Mouse (Mus musculus): Measurements from ENCODE around the gene Gm20696. TPM values are rescaled to one million over a fixed set of nuclear protein-coding genes. Genes with fewer than 3 reads are reported as not detected.
A peak's percentile ranks its signal among the peaks of the same experiment; 100 is the strongest.

The Gm20696 gene
- polyA plus RNA-seq, 1 experiment from 2014 or later = 2.7 TPM

GRCm38 (mm10) chr6:99502727-99503126 is 163.9 kb downstream of the Gm20696 start:
- Histone ChIP-seq H3K27me3 (no peaks in the 10 kb centered on the region), H3K4me3 (no peak overlapping the region), H3K9ac (no peak overlapping the region), H3K36me3 (peaks cover 8% of the 10 kb centered on the region; the same call in 1 of the 2 replicates), H3K27ac (replicated peaks) (no peak overlapping the region), H3K4me2 (no peak overlapping the region), H3K4me1 (replicated peaks) (no peaks in the 10 kb centered on the region), H3K9me3 (no peaks in the 10 kb centered on the region)
- ATAC-seq (ENCODE audit: low read depth) = no peak
- 93% methylated on average over 2 of the region's 2 CpGs for WGBS

GRCm38 (mm10) chr6:99502314-99502713 is 164.3 kb downstream of the Gm20696 start:
- Histone ChIP-seq H3K4me2 (no peak overlapping the region), H3K27ac (replicated peaks) (no peak overlapping the region), H3K4me1 (replicated peaks) (no peaks in the 10 kb centered on the region), H3K36me3 (peaks cover 8% of the 10 kb centered on the region; the same call in 1 of the 2 replicates), H3K9me3 (no peaks in the 10 kb centered on the region), H3K27me3 (no peaks in the 10 kb centered on the region), H3K4me3 (no peak overlapping the region), H3K9ac (no peak overlapping the region)
- 87% methylated on average over 6 of the region's 6 CpGs for WGBS
- no peak for ATAC-seq (ENCODE audit: low read depth)

- Histone ChIP-seq H3K27ac (replicated peaks) (no peak overlapping the region), H3K4me2 (no peak overlapping the region), H3K4me3 (no peak overlapping the region), H3K4me1 (replicated peaks) (no peaks in the 10 kb centered on the region), H3K36me3 (0 out of 2 replicates have a peak, but pooled peaks cover 4% of the 10 kb centered on the region), H3K9ac (no peak overlapping the region), H3K9me3 (no peaks in the 10 kb centered on the region), H3K27me3 (no peaks in the 10 kb centered on the region)
- 94% methylated on average over 3 of the region's 3 CpGs for WGBS
- no peak for ATAC-seq (ENCODE audit: low read depth)
Measured at GRCm38 (mm10) chr6:99500570-99501270, 165.9 kb downstream of the Gm20696 start.

DNA sequence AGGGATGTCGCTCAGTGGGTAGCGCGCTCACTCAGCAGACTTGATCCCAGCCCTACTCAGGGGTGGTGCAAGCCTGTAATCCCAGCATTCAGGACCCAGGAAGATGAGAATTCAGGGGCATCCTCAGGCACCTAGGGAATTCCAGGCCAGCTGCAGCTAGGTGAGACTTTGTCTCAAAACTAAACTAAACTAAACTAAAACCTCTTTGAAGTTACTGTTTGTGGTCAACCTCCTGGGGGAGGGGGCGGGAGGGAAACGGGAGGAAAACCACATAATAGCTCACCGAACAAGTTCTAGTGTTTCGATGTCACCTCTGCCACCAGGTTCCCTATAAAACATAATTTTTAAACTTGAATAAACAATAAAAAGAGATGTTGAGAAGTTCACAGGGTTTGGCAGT is 168.5 kb downstream of the Gm20696 start:
- no peaks in the 10 kb centered on the region for H3K27me3 ChIP-seq
- H3K27ac ChIP-seq (replicated peaks) = no peak overlapping the region
- no peak overlapping the region for H3K9ac ChIP-seq
- no peak for ATAC-seq (ENCODE audit: low read depth)
- no peaks in the 10 kb centered on the region for H3K4me1 ChIP-seq (replicated peaks)
- H3K36me3 ChIP-seq = 0 out of 2 replicates have a peak, but pooled peaks cover 3% of the 10 kb centered on the region
- no peak overlapping the region for H3K4me3 ChIP-seq
- 91% methylated on average over 7 of the region's 7 CpGs for WGBS
- H3K4me2 ChIP-seq = no peak overlapping the region
- H3K9me3 ChIP-seq = no peaks in the 10 kb centered on the region

DNA sequence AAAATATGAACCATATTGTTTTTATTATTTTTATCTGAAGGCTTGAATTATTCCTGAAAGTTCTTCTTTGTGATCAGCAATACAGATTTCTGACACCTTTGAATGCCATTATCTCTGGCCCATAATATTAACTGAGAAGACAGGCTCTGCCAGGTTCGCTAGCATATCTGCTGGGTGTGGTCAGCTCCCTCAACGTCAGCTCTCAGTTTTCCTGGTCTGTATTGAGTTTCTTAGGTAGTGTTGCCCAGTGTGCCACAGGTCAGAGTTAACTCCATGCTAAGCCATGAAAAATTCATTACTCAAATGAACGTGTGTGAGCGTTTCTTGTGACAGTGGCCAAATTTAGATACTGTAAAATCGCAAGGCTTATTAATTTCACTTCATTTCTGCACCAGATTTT is 170.5 kb downstream of the Gm20696 start:
- Histone ChIP-seq H3K9ac (no peak overlapping the region), H3K27me3 (no peaks in the 10 kb centered on the region), H3K27ac (replicated peaks) (no peak overlapping the region), H3K4me3 (no peak overlapping the region), H3K36me3 (no peaks in the 10 kb centered on the region), H3K9me3 (no peaks in the 10 kb centered on the region), H3K4me1 (replicated peaks) (0 out of 2 replicates have a peak, but pooled peaks cover 3% of the 10 kb centered on the region), H3K4me2 (no peak overlapping the region)
- 76% methylated on average over 5 of the region's 5 CpGs for WGBS
- no peak for ATAC-seq (ENCODE audit: low read depth)

DNA sequence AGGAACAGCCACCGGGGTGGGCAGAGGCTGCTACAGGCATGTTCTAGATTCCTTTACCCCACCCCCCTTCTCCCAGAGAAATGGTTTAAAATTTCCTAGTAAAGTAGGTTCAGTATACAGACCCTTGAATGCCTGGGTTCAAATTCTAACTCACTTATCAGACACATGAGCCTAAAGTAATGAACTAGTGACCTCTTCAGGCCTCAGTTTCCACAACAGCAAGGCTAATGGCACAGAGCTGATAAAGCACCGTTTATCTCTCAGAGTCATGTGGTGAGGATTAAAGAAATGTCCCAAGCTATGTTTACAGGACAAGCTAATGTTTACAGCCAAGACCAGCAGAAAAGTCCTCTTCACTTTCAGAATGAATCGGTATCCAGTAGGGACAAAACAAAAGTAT is 173.7 kb downstream of the Gm20696 start:
- H3K4me2 ChIP-seq = no peak overlapping the region
- H3K9me3 ChIP-seq = no peaks in the 10 kb centered on the region
- no peaks in the 10 kb centered on the region for H3K36me3 ChIP-seq
- H3K27ac ChIP-seq (replicated peaks) = no peak overlapping the region
- H3K4me1 ChIP-seq (replicated peaks) = 0 out of 2 replicates have a peak, but pooled peaks cover 3% of the 10 kb centered on the region
- 59% methylated on average over 3 of the region's 3 CpGs for WGBS
- 0 out of 2 replicates have a peak, but pooled peaks cover 3% of the 10 kb centered on the region for H3K27me3 ChIP-seq
- no peak overlapping the region for H3K9ac ChIP-seq
- no peak overlapping the region for H3K4me3 ChIP-seq
- no peak for ATAC-seq (ENCODE audit: low read depth)

- Histone ChIP-seq H3K9ac (no peak overlapping the region), H3K4me1 (replicated peaks) (0 out of 2 replicates have a peak, but pooled peaks cover 3% of the 10 kb centered on the region), H3K27me3 (0 out of 2 replicates have a peak, but pooled peaks cover 3% of the 10 kb centered on the region), H3K36me3 (no peaks in the 10 kb centered on the region), H3K27ac (replicated peaks) (no peak overlapping the region), H3K4me2 (no peak overlapping the region), H3K4me3 (no peak overlapping the region), H3K9me3 (no peaks in the 10 kb centered on the region)
- no peak for ATAC-seq (ENCODE audit: low read depth)
- 85% methylated on average over 6 of the region's 6 CpGs for WGBS
Measured at GRCm38 (mm10) chr6:99491979-99492544, 174.5 kb downstream of the Gm20696 start.

GRCm38 (mm10) chr6:99491146-99491545 is 175.5 kb downstream of the Gm20696 start:
- H3K4me1 ChIP-seq (replicated peaks) = peaks cover 11% of the 10 kb centered on the region
- 88% methylated on average over 3 of the region's 3 CpGs for WGBS

DNA sequence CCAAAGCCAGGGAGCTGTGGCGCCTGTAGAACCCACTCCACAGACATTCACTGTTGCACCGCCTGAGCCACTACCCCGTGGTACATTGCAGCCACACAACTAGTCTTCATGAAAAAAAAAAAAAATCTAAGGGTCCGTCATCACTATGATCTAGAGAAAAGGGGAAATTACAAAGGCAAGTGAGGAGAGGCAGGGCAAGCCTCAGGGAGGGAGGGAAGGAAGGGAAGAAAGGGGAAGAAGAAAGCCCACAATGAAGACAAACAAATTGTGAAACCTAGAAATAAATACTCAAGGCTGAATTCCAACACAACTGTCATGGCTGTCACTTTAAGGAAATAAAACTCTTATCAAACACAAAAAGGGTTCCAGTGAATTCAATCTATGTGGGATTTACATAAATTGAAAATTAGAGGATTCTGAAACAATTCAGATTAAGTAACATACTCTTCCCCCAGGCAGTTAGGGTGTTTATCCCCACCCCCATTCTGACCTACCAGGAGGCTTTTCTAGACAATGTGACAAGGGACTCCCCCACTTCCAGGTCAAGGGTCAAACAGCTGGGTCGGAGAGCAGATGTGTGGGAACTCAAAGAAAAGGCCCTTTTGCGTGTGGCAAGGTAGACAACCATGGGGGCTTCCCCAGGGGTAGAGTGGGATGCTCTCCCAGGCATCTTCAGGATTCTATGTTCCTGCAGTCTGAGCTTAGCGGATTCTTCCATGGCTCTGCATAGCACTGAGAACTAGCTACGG is 176.5 kb downstream of the Gm20696 start:
- no peaks in the 10 kb centered on the region for H3K9me3 ChIP-seq
- H3K27ac ChIP-seq (replicated peaks) = no peak overlapping the region
- no peak overlapping the region for H3K9ac ChIP-seq
- H3K4me1 ChIP-seq (replicated peaks) = peaks cover 21% of the 10 kb centered on the region
- 0 out of 2 replicates have a peak, but pooled peaks cover 3% of the 10 kb centered on the region for H3K27me3 ChIP-seq
- H3K4me2 ChIP-seq = no peak overlapping the region
- WGBS = 81% methylated on average over 8 of the region's 8 CpGs
- no peak overlapping the region for H3K4me3 ChIP-seq
- ATAC-seq (ENCODE audit: low read depth) = no peak
- no peaks in the 10 kb centered on the region for H3K36me3 ChIP-seq

More at GRCm38 (mm10) chr6:99491146-99491545, 175.5 kb downstream of the Gm20696 start:
- Histone ChIP-seq H3K36me3 (no peaks in the 10 kb centered on the region), H3K27me3 (0 out of 2 replicates have a peak, but pooled peaks cover 3% of the 10 kb centered on the region), H3K4me3 (no peak overlapping the region), H3K9ac (no peak overlapping the region), H3K9me3 (no peaks in the 10 kb centered on the region), H3K27ac (replicated peaks) (no peak overlapping the region), H3K4me2 (no peak overlapping the region)
- ATAC-seq (ENCODE audit: low read depth) = no peak

GRCm38 (mm10) chr6:99489423-99489822 is 177.2 kb downstream of the Gm20696 start:
- no peak for ATAC-seq (ENCODE audit: low read depth)
- Histone ChIP-seq H3K9me3 (no peaks in the 10 kb centered on the region), H3K4me3 (no peak overlapping the region), H3K4me1 (replicated peaks) (peaks cover 28% of the 10 kb centered on the region), H3K36me3 (no peaks in the 10 kb centered on the region), H3K27me3 (0 out of 2 replicates have a peak, but pooled peaks cover 3% of the 10 kb centered on the region), H3K9ac (no peak overlapping the region), H3K4me2 (no peak overlapping the region), H3K27ac (replicated peaks) (no peak overlapping the region)
- WGBS = 89% methylated on average over 10 of the region's 10 CpGs

- Histone ChIP-seq H3K9me3 (no peaks in the 10 kb centered on the region), H3K9ac (no peak overlapping the region), H3K4me1 (replicated peaks) (peaks cover 47% of the 10 kb centered on the region), H3K4me2 (peak overlapping the region; percentile 57), H3K36me3 (no peaks in the 10 kb centered on the region), H3K27ac (replicated peaks) (peak overlapping the region; percentile 87), H3K4me3 (no peak overlapping the region), H3K27me3 (peaks cover 12% of the 10 kb centered on the region; the same call in 1 of the 2 replicates)
- ATAC-seq (ENCODE audit: low read depth) = peak; percentile 49
- WGBS = 56% methylated on average over 12 of the region's 12 CpGs
Measured at GRCm38 (mm10) chr6:99485884-99486640, 180.5 kb downstream of the Gm20696 start.
